Mouse (Mus musculus) midbrain, embryonic 10.5 days (tissue): ENCODE data around the gene Sh3gl2. TPM values are rescaled to one million over a fixed set of nuclear protein-coding genes. Genes with fewer than 3 reads are reported as not detected.

Experiments used
- DNase-seq: peaks from one replicate; pipeline ENCODE4 v3.0.0-alpha.2; 2017; ENCODE audit warnings: low spot score
- H3K27ac ChIP-seq: fragments of 300-500 bp; sonication (generic); replicated peaks from 2 replicates; pipeline ENCODE4 v1.5.1; 2016; ENCODE audit warnings: mild to moderate bottlenecking
- H3K27me3 ChIP-seq: fragments of 300-500 bp; sonication (generic); 2 replicates; pipeline ENCODE4 v1.6.1; 2016; ENCODE audit warnings: low read depth, mild to moderate bottlenecking; ENCODE audit not compliant: poor library complexity, severe bottlenecking
- H3K36me3 ChIP-seq: fragments of 300-500 bp; sonication (generic); 2 replicates; pipeline ENCODE4 v1.6.1; 2016; ENCODE audit warnings: mild to moderate bottlenecking, moderate library complexity
- H3K4me1 ChIP-seq: fragments of 300-500 bp; sonication (generic); 2 replicates; pipeline ENCODE4 v1.6.1; 2016
- H3K4me3 ChIP-seq: fragments of 300-500 bp; sonication (generic); 2 replicates; pipeline ENCODE4 v1.5.1; 2016; ENCODE audit warnings: mild to moderate bottlenecking, moderate library complexity
- H3K9me3 ChIP-seq: fragments of 300-500 bp; sonication (generic); replicated peaks from 2 replicates; pipeline ENCODE4 v1.6.1; 2016; ENCODE audit warnings: mild to moderate bottlenecking
- WGBS: fragments of 180-500 bp; shearing (Covaris S2); methylation state at CpG from one replicate; pipeline ENCODE4 v1.1.7; 2016; 5-methylcytosine and 5-hydroxymethylcytosine counted together
- polyA plus RNA-seq: library from polyadenylated mRNA; unstranded; fragments of >200 nt; fragmentation: Nextera tagmentation; extraction: Ambion mirVana; gene quantifications from 2 replicates; pipeline ENCODE4 v1.2.1, GENCODE M21; 2016

The Sh3gl2 gene
- polyA plus RNA-seq, 1 experiment from 2014 or later, result 3.0 TPM

GRCm38 (mm10) chr4:85513288-85513687 is 308.4 kb downstream of the Sh3gl2 start:
- H3K27ac ChIP-seq, result no peak overlapping the region; the same call in 1 of the 2 replicates
- peaks cover 19% of the 10 kb centered on the region for H3K4me1 ChIP-seq
- peaks cover 56% of the 10 kb centered on the region for H3K27me3 ChIP-seq
- H3K4me3 ChIP-seq, result peak overlapping the region; percentile 75
- no peaks in the 10 kb centered on the region for H3K36me3 ChIP-seq
- no peak for DNase-seq
- WGBS, result 49% methylated on average over 7 of the region's 7 CpGs
- no peaks in the 10 kb centered on the region for H3K9me3 ChIP-seq

GRCm38 (mm10) chr4:85513792-85514191 is 308.9 kb downstream of the Sh3gl2 start, which contains the start of gene Adamtsl1:
Adamtsl1 (plus strand) TSS chr4:85514172.
- 4% methylated on average over 9 of the region's 9 CpGs for WGBS
- no peaks in the 10 kb centered on the region for H3K9me3 ChIP-seq
- peak within 1 kb of the TSS; percentile 76 for H3K27ac ChIP-seq
- H3K36me3 ChIP-seq, result no peaks in the 10 kb centered on the region
- peaks cover 56% of the 10 kb centered on the region for H3K27me3 ChIP-seq
- no peak for DNase-seq
- H3K4me3 ChIP-seq, result peak within 1 kb of the TSS; percentile 75
- H3K4me1 ChIP-seq, result peaks cover 19% of the 10 kb centered on the region

DNA sequence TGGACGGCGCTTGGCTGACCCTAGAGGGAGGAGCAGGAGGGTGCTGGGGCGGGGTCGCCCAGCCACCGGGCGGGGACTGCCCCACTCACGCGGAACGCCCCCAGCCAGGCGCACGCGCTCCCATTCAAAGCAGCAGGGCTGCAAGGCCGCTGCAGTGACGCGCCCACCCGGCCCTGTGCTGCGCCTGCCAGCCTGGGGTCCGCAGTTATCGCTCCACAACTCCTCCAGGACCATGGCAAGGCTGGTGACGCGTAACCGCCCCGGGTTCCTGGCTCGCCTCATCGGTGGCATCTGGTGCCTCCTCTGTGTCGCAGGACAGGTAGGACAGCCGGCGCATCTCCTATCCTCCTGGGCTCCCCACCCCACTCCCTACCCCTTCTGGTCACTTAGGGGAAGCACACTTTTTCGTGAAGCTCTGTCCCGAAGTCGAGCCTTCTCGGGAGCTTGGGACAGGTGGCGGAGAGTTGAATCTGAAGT is 309.3 kb downstream of the Sh3gl2 start:
- Histone ChIP-seq H3K4me3 (peak overlapping the region; percentile 75), H3K27ac (peak overlapping the region; percentile 76), H3K4me1 (peaks cover 19% of the 10 kb centered on the region), H3K27me3 (peaks cover 56% of the 10 kb centered on the region), H3K36me3 (no peaks in the 10 kb centered on the region), H3K9me3 (no peaks in the 10 kb centered on the region)
- DNase-seq, result peak; percentile 75
- under 1% methylated on average over 33 of the region's 33 CpGs for WGBS

DNA sequence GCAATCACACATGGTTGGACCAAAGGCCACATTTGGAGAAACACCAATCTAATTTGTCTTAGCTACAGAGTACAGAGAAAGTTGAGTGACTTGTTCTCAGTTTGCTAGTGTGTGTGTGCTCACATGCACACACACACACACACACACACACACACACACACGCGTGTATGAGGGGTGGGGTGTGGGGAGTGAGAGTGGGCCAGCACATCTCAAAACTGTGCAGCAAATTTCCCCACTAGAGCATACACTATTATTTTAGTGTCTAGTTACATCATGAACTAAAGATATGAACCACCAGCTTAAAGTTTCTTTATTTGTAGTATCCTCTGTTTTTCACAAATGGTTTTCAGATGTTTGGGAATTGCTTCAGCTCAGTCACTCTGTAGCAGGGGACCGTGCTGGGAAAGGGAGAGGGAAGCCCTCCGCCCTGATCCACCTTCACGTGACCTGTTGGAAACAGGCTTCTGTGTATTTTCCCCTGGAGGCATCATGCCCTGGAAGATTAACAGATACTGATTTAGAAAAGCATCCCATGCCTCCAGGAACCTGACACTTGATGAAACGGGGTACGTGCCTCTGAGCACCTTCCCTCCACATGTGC is 322.1 kb downstream of the Sh3gl2 start:
- no peaks in the 10 kb centered on the region for H3K4me1 ChIP-seq
- no peaks in the 10 kb centered on the region for H3K27me3 ChIP-seq
- H3K4me3 ChIP-seq, result no peak overlapping the region
- WGBS, result 91% methylated on average over 7 of the region's 7 CpGs
- no peak for DNase-seq
- no peak overlapping the region for H3K27ac ChIP-seq
- no peaks in the 10 kb centered on the region for H3K36me3 ChIP-seq
- H3K9me3 ChIP-seq, result no peaks in the 10 kb centered on the region

DNA sequence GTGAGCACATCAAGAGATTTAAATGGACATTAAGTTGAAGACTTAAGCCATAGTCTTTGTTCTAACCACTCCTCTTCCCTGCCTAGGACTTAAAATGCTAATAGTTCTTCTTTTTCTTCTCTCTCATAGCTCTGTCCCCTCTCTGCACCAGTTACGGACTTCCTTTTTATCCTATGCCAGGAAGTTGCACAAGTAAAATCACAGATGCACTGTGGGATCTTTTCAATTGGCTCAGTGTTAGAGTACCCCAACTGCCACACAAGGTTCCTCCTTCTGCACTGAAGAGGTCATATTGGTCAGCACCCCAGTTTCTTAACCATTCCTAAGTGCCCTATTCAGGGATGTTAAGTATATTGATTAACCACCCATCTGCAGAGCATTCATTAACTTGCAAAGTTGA is 324.9 kb downstream of the Sh3gl2 start:
- Histone ChIP-seq H3K9me3 (no peaks in the 10 kb centered on the region), H3K27me3 (no peaks in the 10 kb centered on the region), H3K4me1 (no peaks in the 10 kb centered on the region), H3K36me3 (no peaks in the 10 kb centered on the region), H3K27ac (no peak overlapping the region), H3K4me3 (no peak overlapping the region)
- DNase-seq, result no peak
- WGBS, result 89% methylated on average over 1 of the region's 1 CpGs

GRCm38 (mm10) chr4:85539677-85540076 is 334.8 kb downstream of the Sh3gl2 start:
- 87% methylated on average over 5 of the region's 5 CpGs for WGBS
- no peaks in the 10 kb centered on the region for H3K4me1 ChIP-seq
- DNase-seq, result no peak
- H3K9me3 ChIP-seq, result no peaks in the 10 kb centered on the region
- no peak overlapping the region for H3K27ac ChIP-seq
- no peaks in the 10 kb centered on the region for H3K36me3 ChIP-seq
- no peaks in the 10 kb centered on the region for H3K27me3 ChIP-seq
- H3K4me3 ChIP-seq, result no peak overlapping the region

DNA sequence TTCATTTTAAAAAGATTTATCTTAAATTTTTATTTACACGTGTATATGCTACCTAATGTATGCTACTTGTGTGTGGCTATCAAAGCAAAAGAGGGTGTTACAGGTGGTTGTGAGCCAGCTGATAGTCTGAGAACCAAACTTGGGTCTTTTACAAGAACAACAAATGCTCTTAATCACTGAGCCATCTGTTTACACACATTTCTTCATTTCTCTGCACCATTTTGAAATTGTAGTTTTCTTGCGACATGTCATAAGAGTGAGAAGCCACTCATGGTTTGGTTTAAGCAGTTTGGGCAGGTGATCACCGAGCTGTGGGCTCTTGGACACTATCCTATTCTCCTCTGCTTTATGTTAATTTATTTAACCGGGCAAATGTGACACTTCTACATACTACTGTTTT is 338.3 kb downstream of the Sh3gl2 start:
- Histone ChIP-seq H3K27me3 (no peaks in the 10 kb centered on the region), H3K36me3 (no peaks in the 10 kb centered on the region), H3K4me1 (no peaks in the 10 kb centered on the region), H3K27ac (no peak overlapping the region), H3K4me3 (no peak overlapping the region), H3K9me3 (no peaks in the 10 kb centered on the region)
- no peak for DNase-seq
- 87% methylated on average over 4 of the region's 4 CpGs for WGBS

DNA sequence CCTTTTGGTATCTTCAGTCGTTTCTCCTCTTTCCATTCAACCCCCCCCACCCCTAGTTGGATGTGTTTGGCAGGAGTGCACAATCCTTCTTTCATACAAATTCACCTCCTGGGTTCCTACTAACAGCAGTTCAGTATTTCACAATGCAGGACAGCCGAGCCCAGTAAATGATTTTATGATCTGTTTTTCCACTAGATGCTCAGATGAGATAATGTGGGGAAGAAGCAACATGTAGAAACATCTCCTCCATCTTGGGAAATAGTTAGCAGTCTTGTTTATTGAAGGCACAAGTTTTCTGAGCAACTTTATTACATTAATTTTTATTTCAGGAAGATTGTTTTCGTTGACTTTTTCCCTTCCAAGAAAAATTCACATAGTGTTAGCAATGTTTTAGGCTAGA is 349.8 kb downstream of the Sh3gl2 start:
- no peaks in the 10 kb centered on the region for H3K27me3 ChIP-seq
- 80% methylated on average over 3 of the region's 3 CpGs for WGBS
- no peak for DNase-seq
- no peaks in the 10 kb centered on the region for H3K36me3 ChIP-seq
- no peak overlapping the region for H3K4me3 ChIP-seq
- no peaks in the 10 kb centered on the region for H3K4me1 ChIP-seq
- no peak overlapping the region for H3K27ac ChIP-seq
- no peaks in the 10 kb centered on the region for H3K9me3 ChIP-seq

DNA sequence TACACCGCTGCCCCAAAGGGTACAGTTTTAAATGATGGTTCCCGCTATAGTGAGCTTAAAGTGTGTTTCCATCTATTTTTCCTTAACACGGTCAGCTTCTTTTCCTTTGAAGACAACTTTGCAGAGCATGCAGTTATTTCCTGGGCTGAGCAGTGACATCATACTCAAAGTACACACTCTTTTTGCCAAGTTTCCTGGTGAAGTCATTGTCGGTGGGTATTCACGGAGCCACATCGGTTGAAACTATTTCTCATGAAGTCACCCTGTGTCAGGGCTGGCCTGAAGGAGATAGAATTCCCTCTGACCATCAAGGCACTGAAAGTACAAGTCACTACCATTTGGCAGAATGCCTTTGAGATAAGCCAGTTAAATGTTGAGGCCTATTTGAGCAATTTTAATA is 354.8 kb downstream of the Sh3gl2 start:
- Histone ChIP-seq H3K36me3 (no peaks in the 10 kb centered on the region), H3K9me3 (no peaks in the 10 kb centered on the region), H3K4me3 (no peak overlapping the region), H3K4me1 (no peaks in the 10 kb centered on the region), H3K27ac (no peak overlapping the region), H3K27me3 (no peaks in the 10 kb centered on the region)
- DNase-seq, result no peak
- WGBS, result 89% methylated on average over 6 of the region's 6 CpGs

DNA sequence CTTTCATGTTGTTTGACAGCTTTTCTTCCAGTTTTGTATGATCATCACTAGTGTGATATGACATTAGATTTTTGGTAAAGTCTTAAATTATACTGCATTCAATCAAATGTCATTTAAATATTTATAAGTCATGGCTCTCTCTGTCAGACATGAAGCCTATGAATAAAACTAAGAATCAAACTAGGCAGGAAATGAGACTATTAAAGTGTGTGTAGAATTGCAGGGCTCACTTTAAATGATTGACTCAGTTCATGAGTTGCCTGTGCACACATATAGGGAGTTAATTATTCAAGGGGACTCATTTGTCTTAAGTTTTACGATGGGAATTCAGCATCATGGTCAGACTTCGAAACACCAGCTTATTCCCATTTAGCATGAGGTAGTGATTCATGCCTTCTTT is 380.5 kb downstream of the Sh3gl2 start:
- H3K36me3 ChIP-seq, result no peaks in the 10 kb centered on the region
- H3K27ac ChIP-seq, result no peak overlapping the region
- WGBS, result 92% methylated on average over 2 of the region's 2 CpGs
- no peak for DNase-seq
- no peaks in the 10 kb centered on the region for H3K9me3 ChIP-seq
- H3K4me3 ChIP-seq, result no peak overlapping the region
- no peaks in the 10 kb centered on the region for H3K4me1 ChIP-seq
- H3K27me3 ChIP-seq, result no peaks in the 10 kb centered on the region

GRCm38 (mm10) chr4:85588928-85589327 is 384.0 kb downstream of the Sh3gl2 start:
- H3K4me1 ChIP-seq, result no peaks in the 10 kb centered on the region
- no peaks in the 10 kb centered on the region for H3K27me3 ChIP-seq
- WGBS, result 92% methylated on average over 4 of the region's 4 CpGs
- DNase-seq, result no peak
- no peaks in the 10 kb centered on the region for H3K9me3 ChIP-seq
- no peak overlapping the region for H3K27ac ChIP-seq
- no peaks in the 10 kb centered on the region for H3K36me3 ChIP-seq
- H3K4me3 ChIP-seq, result no peak overlapping the region

- Histone ChIP-seq H3K36me3 (no peaks in the 10 kb centered on the region), H3K4me3 (no peak overlapping the region), H3K4me1 (peaks cover 4% of the 10 kb centered on the region; the same call in 1 of the 2 replicates), H3K9me3 (no peaks in the 10 kb centered on the region), H3K27ac (no peak overlapping the region), H3K27me3 (no peaks in the 10 kb centered on the region)
- 78% methylated on average over 7 of the region's 7 CpGs for WGBS
- DNase-seq, result no peak
Observed at GRCm38 (mm10) chr4:85591037-85591436, 386.1 kb downstream of the Sh3gl2 start.

- Histone ChIP-seq H3K36me3 (no peaks in the 10 kb centered on the region), H3K27ac (no peak overlapping the region), H3K9me3 (no peaks in the 10 kb centered on the region), H3K4me1 (peaks cover 4% of the 10 kb centered on the region; the same call in 1 of the 2 replicates), H3K27me3 (no peaks in the 10 kb centered on the region), H3K4me3 (no peak overlapping the region)
- no peak for DNase-seq
Observed at GRCm38 (mm10) chr4:85594159-85594558, 389.2 kb downstream of the Sh3gl2 start.

- Histone ChIP-seq H3K27ac (no peak overlapping the region), H3K4me3 (no peak overlapping the region), H3K4me1 (no peaks in the 10 kb centered on the region), H3K27me3 (no peaks in the 10 kb centered on the region), H3K9me3 (no peaks in the 10 kb centered on the region), H3K36me3 (no peaks in the 10 kb centered on the region)
- DNase-seq, result no peak
- WGBS, result 87% methylated on average over 3 of the region's 3 CpGs
Observed at GRCm38 (mm10) chr4:85613331-85613730, 408.4 kb downstream of the Sh3gl2 start.
